Mouse (Mus musculus) limb, embryonic 14.5 days (tissue): ENCODE data around the gene Xpo1. TPM values are rescaled to one million over a fixed set of nuclear protein-coding genes. Genes with fewer than 3 reads are reported as not detected.

Experiments used
- ATAC-seq: fragments of 200-750 bp; cut with Nextera tagmentation; 2 replicates; pipeline ENCODE4 v1.8.0; 2017; ENCODE audit warnings: low read depth, moderate number of reproducible peaks, moderate TSS enrichment; ENCODE audit not compliant: low FRiP score
- DNase-seq: peaks from one replicate; pipeline ENCODE4 v3.0.0-alpha.2; 2015; ENCODE audit warnings: low spot score
- H3K27ac ChIP-seq: fragments of 300-500 bp; sonication (generic); replicated peaks from 2 replicates; pipeline ENCODE4 v1.5.1; 2014; ENCODE audit warnings: low read depth, mild to moderate bottlenecking, low read length, moderate library complexity, mixed read lengths
- H3K27me3 ChIP-seq: fragments of 300-500 bp; sonication (generic); 2 replicates; pipeline ENCODE4 v1.6.1; 2014; ENCODE audit warnings: low read length, mixed read lengths; ENCODE audit not compliant: control insufficient read depth, insufficient read depth
- H3K36me3 ChIP-seq: fragments of 300-500 bp; sonication (generic); 2 replicates; pipeline ENCODE4 v1.6.1; 2014; ENCODE audit warnings: mild to moderate bottlenecking, low read length, moderate library complexity, mixed read lengths; ENCODE audit not compliant: control insufficient read depth, insufficient read depth
- H3K4me1 ChIP-seq: fragments of 300-500 bp; sonication (generic); 2 replicates; pipeline ENCODE4 v1.6.1; 2014; ENCODE audit warnings: antibody characterized with exemption, low read length, mixed read lengths; ENCODE audit not compliant: control insufficient read depth, insufficient read depth
- H3K4me2 ChIP-seq: fragments of 300-500 bp; sonication (generic); replicated peaks from 2 replicates; pipeline ENCODE4 v1.6.1; 2014; ENCODE audit warnings: low read depth, mild to moderate bottlenecking, low read length, moderate library complexity; ENCODE audit not compliant: severe bottlenecking
- H3K4me3 ChIP-seq: fragments of 300-500 bp; sonication (generic); replicated peaks from 2 replicates; pipeline ENCODE4 v1.5.1; 2014; ENCODE audit warnings: low read length
- H3K9ac ChIP-seq: fragments of 300-500 bp; sonication (generic); 2 replicates; pipeline ENCODE4 v1.6.1; 2014; ENCODE audit warnings: mild to moderate bottlenecking, low read depth, low read length, moderate library complexity; ENCODE audit not compliant: severe bottlenecking
- H3K9me3 ChIP-seq: fragments of 300-500 bp; sonication (generic); 2 replicates; pipeline ENCODE4 v1.6.1; 2016; ENCODE audit warnings: low read length; ENCODE audit not compliant: control insufficient read depth
- POLR2A ChIP-seq: fragments of 200-500 bp; IDR thresholded peaks from 2 replicates; pipeline ENCODE4 v1.8.0; 2012; ENCODE audit warnings: inconsistent platforms, mild to moderate bottlenecking, moderate library complexity, borderline replicate concordance; ENCODE audit not compliant: insufficient read depth, insufficient read length; ENCODE audit errors: extremely low read depth
- WGBS: fragments of 180-500 bp; shearing (Covaris S2); extraction: QIAGEN DNeasy Blood & Tissue Kit; methylation state at CpG from one replicate; pipeline ENCODE4 v1.1.7; 2014; 5-methylcytosine and 5-hydroxymethylcytosine counted together
- polyA plus RNA-seq, 2 experiments: library from polyadenylated mRNA; depleted of rRNA in 1 of 2; stranded (reverse) in 1 of 2; unstranded in 1 of 2; fragments of >200 nt; fragmentation: Nextera tagmentation in 1 of 2; extraction: Ambion mirVana in 1 of 2; gene quantifications; 2 replicates each; pipeline versions ENCODE4 v1.2.1 to v1.2.3; 2012 to 2014

The Xpo1 gene
- polyA plus RNA-seq, 2 experiments = 105 to 113 TPM

DNA sequence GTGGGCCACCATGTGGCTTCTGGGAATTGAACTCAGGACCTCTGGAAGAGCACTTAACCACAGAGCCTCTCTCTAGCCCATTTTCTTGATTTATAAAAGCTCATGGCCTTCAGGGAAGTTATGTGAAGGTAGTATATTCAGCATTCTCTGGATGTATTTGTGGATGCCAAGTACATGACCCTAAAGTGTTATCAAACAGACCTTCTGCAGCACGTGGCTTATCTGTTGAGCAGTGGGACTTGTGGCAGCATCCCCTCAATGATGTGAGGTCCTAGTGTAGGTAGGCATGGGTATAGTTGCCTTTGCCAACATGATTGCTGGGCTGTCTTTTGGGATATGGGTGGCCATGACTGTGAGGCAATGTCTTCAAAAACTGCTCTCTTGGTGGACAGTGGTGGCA lies 57.7 kb downstream of the Xpo1 start:
- H3K9me3 ChIP-seq = no peaks in the 10 kb centered on the region
- no peak overlapping the region for H3K4me2 ChIP-seq
- no peaks in the 10 kb centered on the region for H3K27me3 ChIP-seq
- H3K4me3 ChIP-seq = no peak overlapping the region
- H3K36me3 ChIP-seq = peaks cover 6% of the 10 kb centered on the region; the same call in 1 of the 2 replicates
- DNase-seq (no peak), ATAC-seq (no peak)
- H3K27ac ChIP-seq = no peak overlapping the region
- TF ChIP-seq POLR2A = no peak
- 95% methylated on average over 1 of the region's 1 CpGs for WGBS
- H3K9ac ChIP-seq = no peak overlapping the region
- peaks cover 1% of the 10 kb centered on the region; the same call in 1 of the 2 replicates for H3K4me1 ChIP-seq

DNA sequence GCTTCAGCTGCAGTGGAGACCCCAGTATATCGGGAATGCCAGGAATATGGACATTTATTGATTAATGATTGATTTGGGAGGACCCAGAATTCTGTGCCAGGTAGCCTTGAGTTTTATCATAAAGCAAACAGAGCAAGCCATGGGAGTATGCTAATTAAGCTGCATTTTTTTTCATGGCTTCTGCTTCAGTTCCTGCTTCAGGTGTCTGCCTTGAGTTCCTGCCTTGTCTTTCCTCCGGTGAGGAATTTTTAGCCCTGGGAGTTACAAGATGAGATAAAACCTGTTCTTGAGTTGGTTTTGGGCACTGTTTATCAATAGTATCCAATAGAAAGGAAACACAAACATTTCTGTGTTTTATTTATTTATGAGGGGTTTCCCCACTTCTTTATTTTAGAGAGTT lies 73.6 kb downstream of the Xpo1 start:
- ATAC-seq = no peak
- no peak for TF ChIP-seq POLR2A
- H3K27me3 ChIP-seq = no peaks in the 10 kb centered on the region
- H3K9me3 ChIP-seq = no peaks in the 10 kb centered on the region
- no peak overlapping the region for H3K27ac ChIP-seq
- no peak overlapping the region for H3K9ac ChIP-seq
- H3K4me1 ChIP-seq = no peaks in the 10 kb centered on the region
- H3K36me3 ChIP-seq = peaks cover 7% of the 10 kb centered on the region
- WGBS = 98% methylated on average over 2 of the region's 2 CpGs
- H3K4me2 ChIP-seq = no peak overlapping the region
- no peak for DNase-seq
- no peak overlapping the region for H3K4me3 ChIP-seq

DNA sequence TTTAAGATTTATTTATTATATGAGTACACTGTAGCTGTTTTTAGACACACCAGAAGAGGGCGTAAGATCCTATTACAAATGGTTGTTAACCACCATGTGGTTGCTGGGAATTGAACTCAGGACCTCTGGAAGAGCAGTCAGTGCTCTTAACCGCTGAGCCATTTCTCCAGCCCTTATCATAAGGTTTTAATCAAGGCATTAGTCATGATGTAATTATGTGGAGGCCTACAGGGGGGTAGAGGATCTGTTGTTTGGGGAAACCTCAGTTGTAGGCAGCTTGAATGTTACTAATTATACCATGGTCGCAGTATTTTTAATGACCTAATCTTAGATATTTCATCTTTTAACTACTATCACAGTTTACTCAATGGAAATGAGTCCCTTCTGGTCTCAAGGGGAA lies 76.3 kb downstream of the Xpo1 start:
- Histone ChIP-seq H3K27me3 (no peaks in the 10 kb centered on the region), H3K4me2 (no peak overlapping the region), H3K4me3 (no peak overlapping the region), H3K27ac (no peak overlapping the region), H3K9ac (no peak overlapping the region), H3K4me1 (no peaks in the 10 kb centered on the region), H3K9me3 (no peaks in the 10 kb centered on the region), H3K36me3 (peaks cover 13% of the 10 kb centered on the region)
- DNase-seq (no peak), ATAC-seq (no peak)
- TF ChIP-seq POLR2A = no peak
- WGBS = 52% methylated on average over 3 of the region's 3 CpGs

DNA sequence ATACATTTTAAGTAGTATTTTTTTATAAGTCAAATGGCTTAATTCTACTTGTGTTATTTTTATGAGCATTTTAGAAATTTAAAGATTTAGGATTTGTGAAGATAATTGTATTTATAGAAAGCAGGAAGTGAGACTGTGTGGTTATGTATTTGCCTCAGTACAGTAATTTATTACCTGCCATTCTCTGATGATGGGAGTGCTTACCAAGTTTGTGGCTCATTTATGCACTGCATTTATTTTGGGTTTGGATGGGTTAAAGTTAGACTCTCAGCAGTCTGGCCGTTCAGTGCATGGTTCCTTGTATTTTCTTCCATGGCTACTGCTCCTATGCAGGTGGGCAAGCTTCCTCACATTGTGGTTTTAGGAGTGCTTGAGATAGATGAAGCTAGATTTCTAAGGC lies 79.3 kb downstream of the Xpo1 start:
- peaks cover 23% of the 10 kb centered on the region for H3K36me3 ChIP-seq
- no peaks in the 10 kb centered on the region for H3K4me1 ChIP-seq
- TF ChIP-seq POLR2A = no peak
- no peak overlapping the region for H3K4me2 ChIP-seq
- H3K4me3 ChIP-seq = no peak overlapping the region
- H3K9ac ChIP-seq = no peak overlapping the region
- no peak for DNase-seq
- WGBS = 59% methylated on average over 1 of the region's 1 CpGs
- no peaks in the 10 kb centered on the region for H3K27me3 ChIP-seq
- no peak for ATAC-seq
- no peaks in the 10 kb centered on the region for H3K9me3 ChIP-seq
- no peak overlapping the region for H3K27ac ChIP-seq

Other genes starting within 250 kb of the Xpo1 start
- gene Fam161a, start 248.5 kb upstream of the Xpo1 start, polyA plus RNA-seq (2012; rRNA removed) = 3.2 and 4.4 TPM in 2 replicates
- 2.3 and 5.8 TPM in 2 replicates for gene Fam161a, start 248.5 kb upstream of the Xpo1 start, polyA plus RNA-seq (2014; fragmentation: Nextera tagmentation; extraction: Ambion mirVana)
- gene Usp34, start 50.9 kb downstream of the Xpo1 start, polyA plus RNA-seq (2012; rRNA removed) = 36.7 and 37.4 TPM in 2 replicates
- gene Usp34, start 50.9 kb downstream of the Xpo1 start, polyA plus RNA-seq (2014; fragmentation: Nextera tagmentation; extraction: Ambion mirVana) = 42.6 and 42.9 TPM in 2 replicates
- 52.1 and 73.2 TPM in 2 replicates for gene Ahsa2, start 242.0 kb downstream of the Xpo1 start, polyA plus RNA-seq (2012; rRNA removed)
- gene Ahsa2, start 242.0 kb downstream of the Xpo1 start, polyA plus RNA-seq (2014; fragmentation: Nextera tagmentation; extraction: Ambion mirVana) = 77.9 and 83.8 TPM in 2 replicates